Mouse (Mus musculus) embryonic facial prominence, embryonic 14.5 days (tissue): Measurements from ENCODE around the gene Gm1527. TPM values are rescaled to one million over a fixed set of nuclear protein-coding genes. Genes with fewer than 3 reads are reported as not detected.

ENCODE experiments used
- polyA plus RNA-seq: library from polyadenylated mRNA; unstranded; fragments of >200 nt; fragmentation: Nextera tagmentation; extraction: Ambion mirVana; gene quantifications from 2 replicates; pipeline ENCODE4 v1.2.1, GENCODE M21; 2014

Gm1527 gene
- polyA plus RNA-seq, 1 experiment from 2014 or later = not detected

Other genes starting within 250 kb of the Gm1527 start
- 0.12 TPM in 1 of 2 replicates, not detected in the other for gene Slc2a2, start 194.7 kb upstream of the Gm1527 start, polyA plus RNA-seq
- gene Eif5a2, start 111.3 kb upstream of the Gm1527 start, polyA plus RNA-seq = 10.4 and 11.7 TPM in 2 replicates
- 509 and 603 TPM in 2 replicates for gene Rpl22l1, start 87.2 kb upstream of the Gm1527 start, polyA plus RNA-seq
- 1.3 and 3.3 TPM in 2 replicates for gene Egfem1, start 189.4 kb downstream of the Gm1527 start, polyA plus RNA-seq